Mouse (Mus musculus): ENCODE results near the gene Nckap1.
"Not testable (repeated sequence)": the region's sequence is repeated elsewhere in the genome, so short reads cannot be mapped to it uniquely, and the experiment has no call there.

DNA sequence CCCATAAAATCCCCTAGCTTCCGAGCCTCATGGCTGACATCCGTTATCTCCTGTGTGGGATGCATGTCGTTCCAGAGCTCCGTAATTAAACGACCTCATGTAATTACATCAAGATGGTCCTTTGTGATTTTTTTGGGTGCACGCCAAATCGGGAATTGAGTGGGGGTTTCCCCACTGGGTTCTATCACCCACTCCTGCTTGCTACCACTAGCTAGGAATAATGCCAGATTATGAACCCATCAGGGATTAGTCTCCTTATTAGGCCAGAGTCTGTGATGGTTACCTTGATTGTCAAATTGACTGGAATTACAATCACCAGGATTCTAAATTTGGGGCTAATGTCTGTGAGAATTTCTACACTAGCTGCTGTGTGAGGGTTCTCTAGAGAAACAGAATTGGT is 85.9 kb downstream of the Nckap1 start:
- TF ChIP-seq POLR2A (IDR thresholded peaks at IDR 0.05; ENCODE audit: control insufficient read depth, low read depth, low read length); CTCF (IDR thresholded peaks at IDR 0.05; ENCODE audit: control insufficient read depth, insufficient read depth, insufficient replicate concordance, low read depth, low read length): not testable (repeated sequence)
